Mouse (Mus musculus): ENCODE measurements around the gene Zfp664. TPM values are rescaled to one million over a fixed set of nuclear protein-coding genes. Genes with fewer than 3 reads are reported as not detected.

The Zfp664 gene
- total RNA-seq, 2 experiments from 2014 or later, result 66.0 to 71.9 TPM

Other genes starting within 250 kb of the Zfp664 start
- gene Atp6v0a2, start 234.1 kb upstream of the Zfp664 start, total RNA-seq (2021), result 10 to 100 TPM; 57.8 to 64.7 TPM
- under 1 TPM; 0.25 to 0.57 TPM for gene Dnah10, start 137.6 kb upstream of the Zfp664 start, total RNA-seq (2021)
- 10 to 100 TPM; 78.5 to 84.5 TPM for gene Ccdc92, start 267 bp upstream of the Zfp664 start, total RNA-seq (2021)
- gene Rflna, start 140.5 kb downstream of the Zfp664 start, total RNA-seq (2021), result 1 to 10 TPM in 1 of 2 experiments, under 1 TPM in 1; 0.44 to 2.5 TPM